8 mouse cellular contexts compared by ENCODE assay signal in the genomic region with DNA sequence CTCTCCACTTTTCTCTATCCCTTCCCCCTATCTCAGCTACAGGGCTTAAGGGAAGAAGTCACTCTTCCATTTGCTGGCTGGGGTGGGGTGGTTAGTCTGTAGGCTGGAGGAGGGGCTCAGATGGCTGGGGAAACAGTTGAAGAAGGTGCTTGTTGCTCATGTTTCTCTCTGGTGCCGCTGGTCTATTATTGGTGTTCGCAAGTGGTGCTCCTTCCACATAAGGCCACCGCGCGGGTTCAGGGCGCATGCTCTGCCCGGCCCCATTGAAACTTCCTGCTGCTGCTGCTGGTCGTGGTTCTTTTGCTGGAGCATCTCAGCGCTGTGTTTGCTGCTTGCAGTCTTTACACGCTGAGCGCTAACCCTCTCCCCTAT. TPM values are rescaled to one million over a fixed set of nuclear protein-coding genes. Genes with fewer than 3 reads are reported as not detected.
DNase-seq lines count a peak whose midpoint lies in the region; ATAC-seq lines count a peak whose summit lies in the region.

No protein-coding gene starts in this region.

- under 1% methylated on average over 11 of the region's 11 CpGs for WGBS in hindbrain, embryonic 15.5 days

- no peaks in the 10 kb centered on the region for H3K36me3 ChIP-seq in hindbrain, embryonic 15.5 days

- peak; percentile 58 for DNase-seq in WW6 (ENCODE audit: low read depth, low spot score)
- peak; percentile 84 to 86 for DNase-seq in cerebellum, postnatal 14 days
- DNase-seq in frontal cortex, postnatal 36 days (ENCODE audit: low spot score in 2 of 2): peak; percentile 81 to 82
- DNase-seq in left cerebral cortex, adult 11 months (ENCODE audit: low spot score): peak; percentile 71
- peak; percentile 88 to 90 for DNase-seq in lung, postnatal 4 days
- DNase-seq in right cerebral cortex, adult 2 months (ENCODE audit: low spot score in 2 of 2): peak; percentile 85 to 88
- DNase-seq in urinary bladder, postnatal 36 days (ENCODE audit: low spot score in 2 of 2): peak; percentile 69 to 85

- H3K9ac ChIP-seq in hindbrain, embryonic 15.5 days: peak overlapping the region; percentile 100

- peak; percentile 55 for ATAC-seq in hindbrain, embryonic 15.5 days (ENCODE audit: low FRiP score, low read depth)

- peak overlapping the region; percentile 99 for H3K27ac ChIP-seq in hindbrain, embryonic 15.5 days (replicated peaks)

- peak overlapping the region; percentile 100 for H3K4me3 ChIP-seq in hindbrain, embryonic 15.5 days

- H3K9me3 ChIP-seq in hindbrain, embryonic 15.5 days: no peaks in the 10 kb centered on the region

- H3K4me1 ChIP-seq in hindbrain, embryonic 15.5 days (replicated peaks): peaks cover 16% of the 10 kb centered on the region

- H3K4me2 ChIP-seq in hindbrain, embryonic 15.5 days: peak overlapping the region; percentile 83

- no peaks in the 10 kb centered on the region for H3K27me3 ChIP-seq in hindbrain, embryonic 15.5 days

RNA-seq across cellular contexts. Expression of a gene that starts 1.1 kb away (rescaled TPM):
- polyA plus RNA-seq in hindbrain, embryonic 15.5 days (2015; fragmentation: Nextera tagmentation; extraction: Ambion mirVana): 24.1 and 25.6 TPM in 2 replicates

RNA-seq across cellular contexts. Expression of a gene that starts 1.5 kb away (rescaled TPM):
- polyA plus RNA-seq in hindbrain, embryonic 15.5 days (2015; fragmentation: Nextera tagmentation; extraction: Ambion mirVana): 53.0 and 59.2 TPM in 2 replicates

Comparison
In these comparisons a context has a peak if more than half of its experiments do, and no peak if none do; other contexts are left out.
1. Peak in every context shown above with its lines: DNase-seq, ATAC-seq, H3K4me3 ChIP-seq and H3K27ac ChIP-seq.